Mouse (Mus musculus): ENCODE measurements around the gene Sinhcaf. TPM values are rescaled to one million over a fixed set of nuclear protein-coding genes. Genes with fewer than 3 reads are reported as not detected.
"Not testable (repeated sequence)": the region's sequence is repeated elsewhere in the genome, so short reads cannot be mapped to it uniquely, and the experiment has no call there.

Sinhcaf gene
- polyA plus RNA-seq (2015; fragmentation: Nextera tagmentation; extraction: Ambion mirVana): 119 and 121 TPM in 2 replicates

DNA sequence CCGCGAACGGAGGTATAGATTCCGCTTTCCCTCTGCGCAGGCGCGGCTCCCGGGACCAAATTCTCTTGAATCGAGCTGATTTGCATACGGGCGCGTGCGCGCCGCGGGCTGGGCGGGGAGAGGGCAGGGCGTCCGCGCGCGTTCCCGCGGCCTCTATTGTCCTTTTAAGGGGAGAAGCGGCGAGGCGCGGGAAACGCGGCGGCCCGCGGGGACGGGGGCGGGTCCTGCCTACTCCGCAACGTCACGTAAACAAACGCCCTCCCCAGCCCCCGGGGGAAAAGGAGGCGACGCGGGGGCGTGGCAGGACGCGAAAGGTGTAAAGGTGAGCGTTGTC lies at the start of gene Sinhcaf:
Gene Sinhcaf (minus strand): TSS at position 59 of the 334 bp plus-strand sequence.
- no peaks in the 10 kb centered on the region for H3K27me3 ChIP-seq
- H3K4me3 ChIP-seq: peak within 1 kb of the TSS; percentile 91
- peak within 1 kb of the TSS; percentile 96 for H3K9ac ChIP-seq
- H3K9me3 ChIP-seq: no peaks in the 10 kb centered on the region
- peak within 1 kb of the TSS; percentile 96 for H3K27ac ChIP-seq
- H3K4me2 ChIP-seq: peak within 1 kb of the TSS; percentile 71
- WGBS: under 1% methylated on average over 39 of the region's 47 CpGs
- H3K4me1 ChIP-seq: peaks cover 20% of the 10 kb centered on the region
- H3K36me3 ChIP-seq: no peaks in the 10 kb centered on the region
- peak; percentile 81 for ATAC-seq (ENCODE audit: insufficient number of reproducible peaks, insufficient read depth, low FRiP score, low TSS enrichment, low read depth)

DNA sequence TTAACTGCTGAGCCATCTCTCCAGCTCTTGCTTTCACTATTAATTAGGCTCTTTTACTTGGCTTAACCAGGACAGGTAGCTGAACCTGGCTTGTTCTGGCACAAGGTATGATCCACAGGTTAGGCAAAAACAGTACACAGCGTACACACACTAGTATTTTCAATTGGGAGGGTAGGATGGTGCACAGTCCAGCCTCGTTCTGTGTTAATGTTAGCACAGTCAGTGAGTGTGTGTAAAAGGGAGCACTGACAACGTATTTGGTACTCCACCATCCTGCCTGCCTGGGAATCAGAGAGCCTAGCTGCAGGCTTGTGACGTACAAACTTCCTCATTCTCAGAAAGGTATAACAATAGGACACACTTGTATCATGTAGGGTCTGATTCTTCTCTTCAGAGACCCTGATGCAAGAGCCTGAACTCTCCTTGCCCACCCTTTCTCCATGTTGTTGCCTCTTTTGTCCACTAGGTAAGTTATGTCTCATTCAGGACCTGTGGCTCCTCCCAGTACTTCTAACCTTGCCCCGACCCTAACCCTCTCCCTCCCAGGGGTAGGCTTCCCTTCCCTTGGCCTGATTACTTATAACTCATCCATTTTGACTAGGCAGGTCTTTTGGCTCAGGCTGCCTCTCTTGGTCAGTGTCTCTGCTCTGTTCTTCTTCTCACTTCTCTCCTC lies 48.2 kb upstream of the Sinhcaf start:
- no peak overlapping the region for H3K4me2 ChIP-seq
- no peak overlapping the region for H3K9ac ChIP-seq
- 70% methylated on average over 5 of the region's 5 CpGs for WGBS
- no peak overlapping the region for H3K4me3 ChIP-seq
- H3K36me3 ChIP-seq: peaks cover 28% of the 10 kb centered on the region
- no peaks in the 10 kb centered on the region for H3K27me3 ChIP-seq
- no peaks in the 10 kb centered on the region for H3K9me3 ChIP-seq
- H3K4me1 ChIP-seq: 0 out of 2 replicates have a peak, but pooled peaks cover 6% of the 10 kb centered on the region
- no peak overlapping the region for H3K27ac ChIP-seq
- ATAC-seq (ENCODE audit: insufficient number of reproducible peaks, insufficient read depth, low FRiP score, low TSS enrichment, low read depth): 0 out of 2 replicates have a peak, but pooled peaks have one; percentile 32

DNA sequence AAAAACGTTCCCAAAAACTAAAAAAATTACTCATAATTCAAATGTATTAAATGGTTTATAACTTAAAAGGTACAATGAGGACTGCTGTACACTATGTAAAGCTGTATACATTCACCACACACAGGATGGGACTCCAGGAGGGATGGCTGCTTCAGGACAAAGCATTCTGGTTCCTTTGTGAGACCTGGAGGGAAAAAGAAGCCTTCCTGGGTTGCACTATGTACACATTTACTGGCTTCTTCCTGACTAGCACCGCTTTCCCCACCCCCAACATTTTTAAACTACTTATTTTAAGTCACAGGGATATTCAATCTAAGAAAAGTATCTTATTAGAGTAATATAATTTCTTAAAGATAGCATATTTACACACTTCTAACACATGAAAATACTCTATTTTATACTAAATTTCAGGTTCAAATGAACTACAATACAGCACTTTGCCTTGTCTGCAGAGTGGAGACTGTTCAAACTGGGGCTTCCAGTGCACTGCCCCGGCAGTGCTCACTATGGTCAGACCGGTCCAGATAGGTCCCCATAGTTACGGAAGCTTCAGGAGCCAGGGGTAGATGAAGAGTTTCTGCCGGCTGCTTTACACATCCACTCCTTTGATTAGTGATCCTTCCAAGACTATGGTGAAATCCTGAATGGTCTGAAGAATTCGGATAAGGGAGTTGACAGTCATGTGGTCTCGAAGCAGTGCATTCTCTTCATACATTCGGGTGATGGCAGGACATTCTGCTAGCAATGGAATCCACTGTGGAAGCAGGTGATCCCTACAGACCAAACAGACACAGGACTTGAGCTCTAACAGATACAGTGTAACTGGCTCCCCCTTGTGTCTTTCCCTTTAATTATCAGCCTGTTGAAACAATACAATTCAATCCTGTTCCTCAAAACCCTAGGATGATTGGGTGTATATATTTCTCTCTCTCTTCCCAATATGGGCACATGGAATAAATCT lies 47.1 kb upstream of the Sinhcaf start:
- H3K9ac ChIP-seq: no peak overlapping the region
- peak; percentile 43; the same call in 1 of the 2 replicates for ATAC-seq (ENCODE audit: insufficient number of reproducible peaks, insufficient read depth, low FRiP score, low TSS enrichment, low read depth)
- no peaks in the 10 kb centered on the region for H3K9me3 ChIP-seq
- no peak overlapping the region for H3K4me2 ChIP-seq
- no peaks in the 10 kb centered on the region for H3K27me3 ChIP-seq
- WGBS: 27% methylated on average over 9 of the region's 9 CpGs
- H3K4me3 ChIP-seq: no peak overlapping the region
- no peak overlapping the region for H3K27ac ChIP-seq
- H3K4me1 ChIP-seq: 0 out of 2 replicates have a peak, but pooled peaks cover 6% of the 10 kb centered on the region
- H3K36me3 ChIP-seq: peaks cover 24% of the 10 kb centered on the region

DNA sequence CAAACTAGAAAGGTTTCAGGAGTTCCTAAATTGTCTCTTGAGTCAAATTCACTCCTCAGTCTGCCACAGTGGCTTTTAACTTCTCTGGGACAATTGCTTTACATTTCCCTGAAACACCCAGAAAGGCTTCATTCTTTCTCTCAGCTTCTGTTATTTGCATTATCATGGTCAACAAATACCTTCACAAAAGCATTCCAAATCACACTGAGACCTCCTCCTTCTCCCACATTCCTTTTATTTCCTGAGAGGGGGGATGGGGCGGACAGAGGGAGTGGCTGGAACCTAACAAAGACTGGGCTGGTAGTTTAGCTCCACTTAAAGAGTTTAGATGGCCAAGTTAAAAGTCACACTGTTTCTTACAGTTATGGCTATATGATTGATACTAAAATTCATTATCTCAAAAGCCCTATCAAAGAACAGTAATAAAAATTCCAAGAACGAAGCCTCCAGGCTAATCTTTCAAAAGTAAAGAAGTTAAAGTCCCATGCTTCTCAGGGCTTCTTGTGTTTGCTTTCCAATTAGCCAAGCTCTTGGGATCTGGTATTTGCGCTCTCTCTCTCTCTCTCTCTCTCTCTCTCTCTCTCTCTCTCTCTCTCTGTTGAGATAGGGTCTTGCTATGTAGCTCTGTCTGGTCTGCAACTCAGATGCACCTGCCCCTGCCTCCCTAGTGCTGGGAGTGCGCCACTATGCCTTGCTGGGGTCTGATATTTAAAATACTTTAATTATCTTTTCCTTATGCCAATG lies 46.3 kb upstream of the Sinhcaf start:
- Histone ChIP-seq H3K27me3 (no peaks in the 10 kb centered on the region), H3K27ac (no peak overlapping the region), H3K36me3 (peaks cover 19% of the 10 kb centered on the region), H3K4me1 (0 out of 2 replicates have a peak, but pooled peaks cover 6% of the 10 kb centered on the region), H3K9ac (no peak overlapping the region), H3K4me2 (no peak overlapping the region), H3K4me3 (no peak overlapping the region), H3K9me3 (no peaks in the 10 kb centered on the region)
- no peak for ATAC-seq (ENCODE audit: insufficient number of reproducible peaks, insufficient read depth, low FRiP score, low TSS enrichment, low read depth)
- 39% methylated on average over 4 of the region's 4 CpGs for WGBS

DNA sequence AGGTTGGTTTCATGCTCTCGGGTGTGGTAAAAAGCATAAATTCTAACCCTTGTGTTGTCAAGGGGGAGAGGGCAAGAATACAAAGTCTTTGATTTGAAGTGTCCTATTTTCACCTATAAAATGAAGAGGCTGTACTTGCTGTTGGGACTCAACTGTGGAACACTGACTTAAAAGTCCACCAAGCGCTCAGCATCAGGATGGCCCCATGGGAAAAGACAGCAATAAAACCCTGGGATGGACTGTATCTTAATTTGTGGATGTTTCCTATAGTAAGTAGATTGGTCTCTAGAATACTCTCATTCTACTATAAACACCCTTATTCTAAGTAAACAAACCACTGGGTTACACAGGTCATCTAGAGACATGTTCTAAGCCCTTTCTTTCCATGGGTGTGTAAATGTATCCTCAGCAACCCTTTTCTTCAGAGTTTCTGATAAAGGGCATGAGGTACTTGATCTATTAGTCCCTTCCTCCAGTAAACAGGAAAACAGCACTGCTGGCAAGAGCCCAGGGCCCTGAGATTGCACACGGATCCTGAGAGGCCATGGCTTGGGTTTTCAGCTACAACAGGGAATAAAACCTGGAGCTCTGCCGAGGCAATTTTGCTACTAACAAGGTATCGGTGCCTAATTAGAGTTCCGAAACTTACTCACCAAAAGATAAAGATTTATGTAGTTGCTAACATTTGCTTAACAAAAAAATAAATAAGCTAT lies 45.5 kb upstream of the Sinhcaf start:
- Histone ChIP-seq H3K4me3 (no peak overlapping the region), H3K27ac (no peak overlapping the region), H3K27me3 (no peaks in the 10 kb centered on the region), H3K4me1 (0 out of 2 replicates have a peak, but pooled peaks cover 6% of the 10 kb centered on the region), H3K9me3 (no peaks in the 10 kb centered on the region), H3K9ac (no peak overlapping the region), H3K4me2 (no peak overlapping the region), H3K36me3 (peaks cover 12% of the 10 kb centered on the region)
- WGBS: 49% methylated on average over 6 of the region's 6 CpGs
- ATAC-seq (ENCODE audit: insufficient number of reproducible peaks, insufficient read depth, low FRiP score, low TSS enrichment, low read depth): no peak

DNA sequence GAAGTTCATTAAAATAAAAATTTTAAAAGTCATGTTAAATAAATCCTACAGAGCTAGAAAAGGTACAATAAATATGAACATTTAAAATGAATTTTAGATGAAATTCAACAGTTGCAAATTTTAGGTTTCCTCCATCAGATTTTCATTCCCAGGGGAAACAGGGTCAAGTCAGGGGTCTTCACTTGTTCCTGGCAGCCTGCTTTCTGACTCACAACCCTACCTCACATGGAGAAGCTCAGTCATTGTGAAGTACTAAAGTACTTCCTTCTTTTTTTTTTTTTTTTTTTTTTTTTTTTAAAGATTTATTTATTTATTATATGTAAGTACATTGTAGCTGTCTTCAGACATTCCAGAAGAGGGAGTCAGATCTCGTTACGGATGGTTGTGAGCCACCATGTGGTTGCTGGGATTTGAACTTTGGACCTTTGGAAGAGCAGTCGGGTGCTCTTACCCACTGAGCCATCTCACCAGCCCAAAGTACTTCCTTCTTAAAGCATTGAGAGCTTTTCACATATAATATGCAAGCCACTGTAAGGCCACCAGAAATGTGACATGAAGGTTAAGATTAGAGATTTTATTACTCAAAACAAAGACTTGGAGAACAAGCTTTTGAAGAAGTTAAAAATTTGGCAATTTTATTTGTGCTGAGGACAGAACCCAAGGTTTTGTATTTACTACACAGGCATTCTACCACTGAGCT lies 43.7 kb upstream of the Sinhcaf start:
- H3K9me3 ChIP-seq; ATAC-seq (ENCODE audit: insufficient number of reproducible peaks, insufficient read depth, low FRiP score, low TSS enrichment, low read depth); H3K27ac ChIP-seq; H3K4me3 ChIP-seq; H3K4me2 ChIP-seq; H3K36me3 ChIP-seq; H3K27me3 ChIP-seq; H3K4me1 ChIP-seq; H3K9ac ChIP-seq: not testable (repeated sequence)
- 64% methylated on average over 1 of the region's 3 CpGs for WGBS

DNA sequence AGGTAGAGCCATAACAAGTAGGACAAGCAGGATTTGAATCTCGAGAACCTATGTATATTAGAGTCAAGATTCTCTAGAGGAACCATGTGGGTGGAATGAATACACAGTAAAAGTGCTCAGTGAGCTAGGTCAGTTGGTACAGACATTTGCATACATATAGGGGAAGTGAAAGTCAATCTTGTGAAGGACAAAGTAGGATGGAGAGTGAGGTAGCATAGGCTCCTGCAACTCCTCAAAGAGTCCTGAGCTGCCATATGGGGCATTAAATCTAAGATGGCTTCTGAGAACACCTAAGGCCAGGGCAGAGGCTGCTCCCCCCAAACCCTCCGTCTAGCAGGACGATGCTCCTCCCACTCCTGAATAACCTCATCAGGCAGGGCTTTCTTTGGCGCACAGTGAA lies 39.7 kb upstream of the Sinhcaf start:
- no peaks in the 10 kb centered on the region for H3K27me3 ChIP-seq
- H3K9me3 ChIP-seq: no peaks in the 10 kb centered on the region
- H3K4me2 ChIP-seq: no peak overlapping the region
- no peak overlapping the region for H3K4me3 ChIP-seq
- ATAC-seq (ENCODE audit: insufficient number of reproducible peaks, insufficient read depth, low FRiP score, low TSS enrichment, low read depth): no peak
- no peak overlapping the region for H3K27ac ChIP-seq
- H3K36me3 ChIP-seq: no peaks in the 10 kb centered on the region; the same call in 1 of the 2 replicates
- H3K4me1 ChIP-seq: no peaks in the 10 kb centered on the region
- WGBS: 89% methylated on average over 4 of the region's 4 CpGs
- no peak overlapping the region for H3K9ac ChIP-seq

DNA sequence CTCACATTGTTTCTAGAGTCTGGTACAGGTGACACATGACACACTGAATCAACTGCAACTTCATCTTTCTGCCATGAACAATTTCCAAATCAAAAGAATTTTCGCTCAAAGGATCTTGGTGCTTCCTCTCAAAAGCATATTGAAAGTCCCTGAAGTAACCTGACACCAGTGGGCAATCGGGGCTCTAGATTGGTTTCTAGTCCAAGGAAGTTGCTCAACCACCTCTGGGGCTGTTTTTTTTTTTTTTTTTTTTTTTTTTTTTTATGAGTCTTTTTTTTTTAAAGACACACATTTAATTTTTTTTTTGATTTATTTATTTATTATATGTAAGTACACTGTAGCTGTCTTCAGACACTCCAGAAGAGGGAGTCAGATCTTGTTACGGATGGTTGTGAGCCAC lies 34.2 kb upstream of the Sinhcaf start:
- WGBS: 57% methylated on average over 3 of the region's 3 CpGs
- no peaks in the 10 kb centered on the region for H3K36me3 ChIP-seq
- H3K4me2 ChIP-seq: no peak overlapping the region
- ATAC-seq (ENCODE audit: insufficient number of reproducible peaks, insufficient read depth, low FRiP score, low TSS enrichment, low read depth): no peak
- no peak overlapping the region for H3K27ac ChIP-seq
- H3K27me3 ChIP-seq: no peaks in the 10 kb centered on the region
- no peak overlapping the region for H3K4me3 ChIP-seq
- H3K9me3 ChIP-seq: no peaks in the 10 kb centered on the region
- no peaks in the 10 kb centered on the region for H3K4me1 ChIP-seq
- H3K9ac ChIP-seq: no peak overlapping the region

DNA sequence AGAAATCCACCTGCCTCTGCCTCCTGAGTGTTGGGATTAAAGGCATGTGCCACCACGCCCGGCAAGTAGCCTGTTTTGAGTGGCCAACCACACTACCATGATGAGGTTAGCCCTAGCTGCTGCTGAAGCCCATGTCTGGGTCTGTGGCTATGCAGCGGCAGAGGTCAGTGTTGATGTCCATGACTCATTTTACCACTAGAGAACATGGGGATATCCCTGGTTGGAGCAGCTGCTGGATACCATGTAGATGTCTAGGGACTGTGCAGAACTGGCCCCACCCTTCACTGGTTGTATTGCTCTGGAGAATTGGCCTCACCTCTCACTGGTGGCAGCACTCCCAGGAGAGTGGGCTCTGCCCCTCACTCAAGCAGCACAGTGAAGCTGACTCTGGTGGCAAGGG lies 28.8 kb upstream of the Sinhcaf start:
- peaks cover 15% of the 10 kb centered on the region for H3K4me1 ChIP-seq
- H3K4me2 ChIP-seq: no peak overlapping the region
- no peak overlapping the region for H3K4me3 ChIP-seq
- no peak overlapping the region for H3K9ac ChIP-seq
- ATAC-seq (ENCODE audit: insufficient number of reproducible peaks, insufficient read depth, low FRiP score, low TSS enrichment, low read depth): no peak; the same call in 1 of the 2 replicates
- H3K27ac ChIP-seq: no peak overlapping the region
- WGBS: 82% methylated on average over 3 of the region's 3 CpGs
- H3K9me3 ChIP-seq: no peaks in the 10 kb centered on the region
- H3K27me3 ChIP-seq: no peaks in the 10 kb centered on the region
- no peaks in the 10 kb centered on the region for H3K36me3 ChIP-seq

DNA sequence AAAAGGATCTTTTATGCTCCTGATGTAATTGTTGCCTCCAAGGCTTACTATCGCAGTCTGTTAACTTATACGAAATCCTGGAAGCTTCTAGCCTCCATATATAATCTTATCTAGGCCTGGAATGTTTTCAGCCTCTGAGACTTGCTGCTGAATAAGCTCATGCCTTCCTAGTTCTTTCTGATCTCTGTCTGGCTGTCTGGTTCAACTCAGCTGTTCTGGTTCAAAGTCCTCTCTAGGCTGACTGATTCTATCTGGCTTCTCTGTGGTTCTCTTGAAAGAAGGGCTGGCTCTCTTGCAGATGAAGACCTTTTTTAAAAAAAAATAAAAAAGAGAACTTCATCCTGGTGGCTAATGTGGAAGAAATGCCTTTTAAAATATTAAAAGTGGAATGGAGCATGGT lies 26.6 kb upstream of the Sinhcaf start:
- Histone ChIP-seq H3K27me3 (no peaks in the 10 kb centered on the region), H3K9ac (no peak overlapping the region), H3K27ac (no peak overlapping the region), H3K36me3 (no peaks in the 10 kb centered on the region), H3K9me3 (no peaks in the 10 kb centered on the region), H3K4me1 (peaks cover 15% of the 10 kb centered on the region), H3K4me3 (no peak overlapping the region), H3K4me2 (no peak overlapping the region)
- 52% methylated on average over 2 of the region's 2 CpGs for WGBS
- ATAC-seq (ENCODE audit: insufficient number of reproducible peaks, insufficient read depth, low FRiP score, low TSS enrichment, low read depth): no peak
